Mouse (Mus musculus) liver, embryonic 13.5 days (tissue): ENCODE results near the gene Gpr12. TPM values are rescaled to one million over a fixed set of nuclear protein-coding genes. Genes with fewer than 3 reads are reported as not detected.
A peak's percentile ranks its signal among the peaks of the same experiment; 100 is the strongest.

Source experiments
- ATAC-seq: fragments of 200-750 bp; cut with Nextera tagmentation; 2 replicates; pipeline ENCODE4 v1.8.0; 2017; ENCODE audit warnings: low read depth, mild to moderate bottlenecking, moderate number of reproducible peaks, moderate library complexity
- DNase-seq: peaks from one replicate; pipeline ENCODE4 v3.0.0; 2022
- H3K27ac ChIP-seq: fragments of 300-500 bp; sonication (generic); 2 replicates; pipeline ENCODE4 v1.5.1; 2015; ENCODE audit warnings: moderate library complexity, mild to moderate bottlenecking, inconsistent platforms
- H3K27me3 ChIP-seq: fragments of 300-500 bp; sonication (generic); 2 replicates; pipeline ENCODE4 v1.6.1; 2015; ENCODE audit warnings: mild to moderate bottlenecking, inconsistent platforms
- H3K36me3 ChIP-seq: fragments of 300-500 bp; sonication (generic); 2 replicates; pipeline ENCODE4 v1.6.1; 2015; ENCODE audit warnings: mild to moderate bottlenecking, inconsistent platforms
- H3K4me1 ChIP-seq: fragments of 300-500 bp; sonication (generic); replicated peaks from 2 replicates; pipeline ENCODE4 v1.6.1; 2015; ENCODE audit warnings: inconsistent platforms
- H3K4me2 ChIP-seq: fragments of 300-500 bp; sonication (generic); 2 replicates; pipeline ENCODE4 v1.6.1; 2015; ENCODE audit warnings: inconsistent platforms, mild to moderate bottlenecking, moderate library complexity
- H3K4me3 ChIP-seq: fragments of 300-500 bp; sonication (generic); replicated peaks from 2 replicates; pipeline ENCODE4 v1.5.1; 2015; ENCODE audit warnings: mild to moderate bottlenecking, inconsistent platforms
- H3K9ac ChIP-seq: fragments of 300-500 bp; sonication (generic); 2 replicates; pipeline ENCODE4 v1.6.1; 2015; ENCODE audit warnings: mild to moderate bottlenecking, inconsistent platforms
- H3K9me3 ChIP-seq: fragments of 300-500 bp; sonication (generic); replicated peaks from 2 replicates; pipeline ENCODE4 v1.6.1; 2016; ENCODE audit warnings: inconsistent platforms
- WGBS: fragments of 180-500 bp; shearing (Covaris S2); methylation state at CpG from one replicate; pipeline ENCODE4 v1.1.7; 2015; ENCODE audit not compliant: insufficient replicate concordance; 5-methylcytosine and 5-hydroxymethylcytosine counted together
- polyA plus RNA-seq: library from polyadenylated mRNA; unstranded; fragments of >200 nt; fragmentation: Nextera tagmentation; extraction: Ambion mirVana; gene quantifications from 2 replicates; pipeline ENCODE4 v1.2.1, GENCODE M21; 2015

Gene Gpr12
- polyA plus RNA-seq = 0.08 and 0.13 TPM in 2 replicates

DNA sequence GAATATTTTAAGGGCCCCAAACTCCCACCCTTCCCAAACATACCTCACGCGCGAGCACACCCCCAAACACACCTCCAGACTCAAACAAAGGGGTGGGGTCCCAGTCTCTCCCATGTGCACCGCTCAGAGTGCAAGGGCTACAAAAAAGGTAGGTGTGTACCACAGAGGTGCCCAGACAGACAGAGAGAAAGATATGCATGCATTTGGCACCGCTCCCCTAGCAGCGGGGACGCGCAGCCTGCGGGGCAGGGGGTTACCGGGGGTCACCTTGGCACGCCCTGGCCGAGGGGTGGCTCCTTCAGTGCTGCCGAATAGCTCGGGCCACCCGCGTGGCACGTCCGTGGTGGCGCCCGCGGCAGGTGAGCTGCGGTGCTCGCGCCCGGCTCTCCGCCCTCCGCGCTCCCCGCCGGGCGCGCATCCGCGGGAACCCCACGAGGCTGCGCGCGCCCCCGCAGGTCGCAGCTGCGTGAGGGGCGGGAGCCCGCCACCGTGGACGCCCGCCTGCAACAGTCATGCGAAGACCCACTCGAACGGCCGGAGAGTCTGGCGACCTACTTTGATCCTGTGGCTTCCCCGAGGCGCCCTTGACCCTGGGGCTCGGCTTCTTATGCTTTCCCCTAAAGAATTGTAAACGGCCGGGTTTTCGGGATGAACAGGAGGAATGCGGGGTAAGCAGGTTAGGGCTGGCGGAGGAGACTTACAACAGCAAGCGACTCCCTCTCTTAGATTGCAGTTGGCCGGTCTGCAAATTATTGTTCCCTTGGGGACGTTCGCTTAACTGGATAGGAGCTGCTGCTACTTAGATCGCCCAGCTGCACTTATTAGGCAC is at the start of gene Gpr12:
Gene Gpr12 (minus strand): TSS at position 762 of the 829 bp plus-strand sequence.
- H3K27ac ChIP-seq = no peak within 1 kb of the TSS
- H3K27me3 ChIP-seq = peaks cover 46% of the 10 kb centered on the region
- 0 out of 2 replicates have a peak, but pooled peaks cover 3% of the 10 kb centered on the region for H3K4me1 ChIP-seq
- WGBS = 2% methylated on average over 64 of the region's 64 CpGs
- no peak for DNase-seq
- peak within 1 kb of the TSS; percentile 50 for H3K4me3 ChIP-seq
- no peak for ATAC-seq
- no peaks in the 10 kb centered on the region for H3K9me3 ChIP-seq
- H3K36me3 ChIP-seq = no peaks in the 10 kb centered on the region
- H3K9ac ChIP-seq = no peak within 1 kb of the TSS
- H3K4me2 ChIP-seq = peak within 1 kb of the TSS; percentile 70

DNA sequence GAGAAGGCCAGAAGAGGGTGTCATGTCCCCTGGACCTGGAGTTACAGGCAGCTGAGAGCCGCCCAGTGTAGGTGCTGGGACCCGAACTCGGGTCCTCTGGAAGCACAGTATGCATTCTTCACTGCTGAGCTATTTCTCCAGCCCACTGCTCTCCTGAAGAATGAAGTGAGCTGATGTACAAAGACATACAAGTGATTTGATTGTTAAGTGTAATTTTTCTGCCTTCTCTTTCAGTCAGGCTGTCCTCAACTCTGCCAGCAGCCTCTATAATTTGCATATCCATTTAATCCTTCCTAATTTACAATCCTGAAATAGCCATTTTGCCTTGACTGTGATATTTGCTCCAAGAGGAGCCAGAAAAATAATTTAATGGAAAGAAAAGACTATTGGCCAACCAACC is 46.6 kb upstream of the Gpr12 start:
- no peak overlapping the region for H3K4me2 ChIP-seq
- no peaks in the 10 kb centered on the region for H3K27me3 ChIP-seq
- DNase-seq (no peak), ATAC-seq (no peak)
- H3K9ac ChIP-seq = no peak overlapping the region
- 67% methylated on average over 3 of the region's 3 CpGs for WGBS
- H3K9me3 ChIP-seq = no peaks in the 10 kb centered on the region
- H3K4me3 ChIP-seq = no peak overlapping the region
- H3K4me1 ChIP-seq = no peaks in the 10 kb centered on the region
- H3K36me3 ChIP-seq = no peaks in the 10 kb centered on the region
- no peak overlapping the region for H3K27ac ChIP-seq

DNA sequence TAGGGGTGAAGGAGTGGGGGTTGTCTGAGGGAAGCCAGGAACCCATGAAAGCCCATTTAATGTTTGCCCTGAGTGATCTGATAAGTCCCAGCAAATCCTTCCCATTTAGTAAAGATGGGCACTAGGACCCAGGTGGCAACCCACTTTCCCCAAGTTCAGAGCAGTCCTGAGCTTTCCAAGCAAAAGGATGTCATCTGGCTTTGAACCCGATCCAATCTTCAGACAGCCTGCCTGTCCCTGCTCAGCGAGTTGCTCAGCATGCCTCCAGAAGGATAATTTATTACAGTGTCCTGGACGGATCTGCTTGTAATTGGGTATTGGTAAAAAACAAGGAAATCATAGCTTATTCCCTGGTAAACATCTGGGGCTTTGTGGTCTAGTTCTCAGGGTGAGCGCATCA is 45.9 kb upstream of the Gpr12 start:
- no peak overlapping the region for H3K4me3 ChIP-seq

DNA sequence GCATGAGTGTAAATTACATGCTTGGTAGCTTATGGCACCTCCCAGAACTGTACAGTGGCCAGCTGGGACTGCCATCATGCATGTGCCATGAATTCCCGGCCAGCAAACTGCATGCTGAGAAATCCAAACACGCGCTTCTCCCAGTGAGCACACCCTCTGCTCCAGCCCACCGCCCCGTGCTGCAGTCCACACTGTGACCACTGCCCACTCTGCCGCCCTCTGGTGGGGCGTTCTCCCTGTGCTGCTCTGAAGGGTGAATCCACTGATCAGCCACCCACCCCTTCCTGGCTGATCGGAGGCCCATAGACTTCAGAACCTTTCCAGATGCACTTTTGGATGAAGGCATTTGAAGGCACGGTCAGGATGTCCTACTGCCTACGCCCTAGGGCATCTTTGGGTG is 44.6 kb upstream of the Gpr12 start:
- WGBS = 68% methylated on average over 10 of the region's 10 CpGs
- Histone ChIP-seq H3K9ac (no peak overlapping the region), H3K27me3 (no peaks in the 10 kb centered on the region), H3K4me2 (no peak overlapping the region), H3K4me1 (no peaks in the 10 kb centered on the region), H3K4me3 (no peak overlapping the region), H3K9me3 (no peaks in the 10 kb centered on the region), H3K36me3 (no peaks in the 10 kb centered on the region), H3K27ac (no peak overlapping the region)
- ATAC-seq (no peak), DNase-seq (no peak)

More for the DNA sequence above, 45.9 kb upstream of the Gpr12 start:
- H3K36me3 ChIP-seq = no peaks in the 10 kb centered on the region
- H3K4me1 ChIP-seq = no peaks in the 10 kb centered on the region
- ATAC-seq = no peak
- no peak overlapping the region for H3K27ac ChIP-seq
- no peak overlapping the region for H3K9ac ChIP-seq
- no peaks in the 10 kb centered on the region for H3K27me3 ChIP-seq
- WGBS = 43% methylated on average over 4 of the region's 4 CpGs
- H3K4me2 ChIP-seq = no peak overlapping the region
- no peaks in the 10 kb centered on the region for H3K9me3 ChIP-seq
- DNase-seq = no peak

DNA sequence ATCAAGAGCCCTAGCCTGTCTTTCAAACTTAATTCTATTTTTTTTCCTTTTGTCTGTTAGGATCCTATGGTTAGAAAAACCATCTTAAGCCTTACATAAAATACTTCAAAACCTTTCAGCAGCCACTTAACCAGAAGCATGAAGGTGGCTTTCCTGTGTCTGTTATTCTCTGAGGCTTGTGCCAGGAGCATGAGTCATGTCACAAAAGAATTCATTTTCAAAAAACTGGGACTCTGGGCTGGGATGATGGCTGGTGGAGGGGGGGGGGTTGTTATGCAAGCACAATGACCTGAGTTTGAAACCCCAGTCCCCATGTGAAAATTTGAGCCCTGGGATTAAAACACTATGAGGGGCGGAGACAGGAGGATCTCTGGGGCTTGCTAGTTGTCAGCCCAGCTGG is 43.8 kb upstream of the Gpr12 start:
- H3K4me3 ChIP-seq = no peak overlapping the region
- no peak overlapping the region for H3K9ac ChIP-seq
- no peak overlapping the region for H3K4me2 ChIP-seq
- H3K27me3 ChIP-seq = no peaks in the 10 kb centered on the region
- no peak for DNase-seq
- 45% methylated on average over 1 of the region's 1 CpGs for WGBS
- no peak overlapping the region for H3K27ac ChIP-seq
- H3K4me1 ChIP-seq = no peaks in the 10 kb centered on the region
- H3K36me3 ChIP-seq = no peaks in the 10 kb centered on the region
- no peak for ATAC-seq
- H3K9me3 ChIP-seq = no peaks in the 10 kb centered on the region

DNA sequence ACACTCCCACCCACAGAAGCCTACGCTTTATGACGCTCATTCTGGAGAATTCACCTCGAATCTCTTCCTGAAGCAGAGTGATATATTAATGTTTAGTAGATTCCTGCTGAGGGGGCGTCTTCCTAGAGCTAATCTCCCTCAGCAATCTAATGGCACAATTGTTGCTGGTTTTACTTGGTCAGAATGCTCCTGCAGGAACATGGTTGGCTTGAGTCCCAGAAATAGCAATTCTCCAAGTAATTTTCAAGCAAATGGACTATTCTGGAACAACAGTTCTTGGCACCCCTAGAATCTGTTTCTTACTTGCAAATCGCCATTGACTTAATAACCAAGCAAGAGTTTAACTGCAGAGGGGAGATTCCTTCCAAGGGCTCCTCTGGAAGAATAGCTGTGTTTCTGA is 42.9 kb upstream of the Gpr12 start:
- no peak overlapping the region for H3K4me2 ChIP-seq
- H3K4me1 ChIP-seq = no peaks in the 10 kb centered on the region
- 49% methylated on average over 5 of the region's 5 CpGs for WGBS
- H3K27me3 ChIP-seq = no peaks in the 10 kb centered on the region
- no peaks in the 10 kb centered on the region for H3K36me3 ChIP-seq
- no peak overlapping the region for H3K9ac ChIP-seq
- H3K4me3 ChIP-seq = no peak overlapping the region
- ATAC-seq (no peak), DNase-seq (no peak)
- no peak overlapping the region for H3K27ac ChIP-seq
- H3K9me3 ChIP-seq = no peaks in the 10 kb centered on the region

DNA sequence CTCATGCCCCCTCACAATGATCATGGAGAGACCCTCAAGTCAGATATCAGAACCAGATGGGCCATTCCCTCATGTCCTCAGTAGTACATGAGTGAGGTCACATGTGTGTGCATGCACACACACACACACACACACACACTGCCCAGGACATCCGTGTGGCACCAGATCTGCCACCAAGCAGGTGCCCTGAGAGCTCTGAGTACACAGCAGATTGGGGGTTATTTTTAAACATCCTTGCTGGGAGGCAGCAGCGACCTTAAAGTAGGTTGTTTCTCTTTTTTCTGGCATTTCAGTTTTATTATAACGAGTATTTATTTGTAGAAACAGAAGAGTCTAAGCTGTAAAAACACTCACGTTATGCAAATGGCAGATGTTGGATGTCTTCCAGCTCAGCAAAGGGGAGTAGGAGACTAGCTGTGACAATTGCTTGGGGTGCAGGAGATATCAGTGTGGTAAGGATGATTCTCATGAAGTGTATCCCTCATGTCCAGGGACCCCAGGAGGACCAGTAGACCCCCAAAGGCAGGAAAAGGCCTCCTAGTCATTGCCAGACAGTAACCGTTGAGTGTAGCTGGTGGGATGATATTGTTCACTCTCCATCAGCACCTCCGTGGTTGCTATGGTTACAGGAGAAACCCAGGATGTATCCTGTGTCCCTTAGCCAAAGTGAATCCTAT is 40.7 kb upstream of the Gpr12 start:
- DNase-seq (no peak), ATAC-seq (no peak)
- Histone ChIP-seq H3K9ac (no peak overlapping the region), H3K27me3 (no peaks in the 10 kb centered on the region), H3K4me1 (no peaks in the 10 kb centered on the region), H3K36me3 (no peaks in the 10 kb centered on the region), H3K4me2 (no peak overlapping the region), H3K27ac (no peak overlapping the region), H3K4me3 (no peak overlapping the region), H3K9me3 (no peaks in the 10 kb centered on the region)
- 47% methylated on average over 6 of the region's 6 CpGs for WGBS

DNA sequence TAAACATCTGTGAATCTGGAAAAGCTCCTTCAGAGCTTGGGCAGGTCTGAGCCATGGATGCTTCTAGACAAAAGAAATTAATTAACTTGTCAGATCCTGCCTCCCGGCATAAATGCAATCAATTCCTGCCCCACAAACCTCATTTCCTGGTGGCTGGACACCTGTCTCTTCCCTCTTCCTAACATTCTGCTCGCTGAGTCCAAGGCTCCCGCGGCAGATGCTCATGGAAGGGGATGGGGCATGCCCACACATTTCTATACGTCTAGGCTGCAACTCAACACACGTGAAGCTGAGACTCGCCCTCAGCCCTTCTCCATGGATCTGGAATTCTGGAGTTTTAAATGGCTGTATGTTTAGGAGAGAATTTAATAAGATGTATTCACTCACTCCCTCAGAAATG is 26.8 kb upstream of the Gpr12 start:
- DNase-seq = no peak
- no peak overlapping the region for H3K4me2 ChIP-seq
- WGBS = 62% methylated on average over 7 of the region's 7 CpGs

DNA sequence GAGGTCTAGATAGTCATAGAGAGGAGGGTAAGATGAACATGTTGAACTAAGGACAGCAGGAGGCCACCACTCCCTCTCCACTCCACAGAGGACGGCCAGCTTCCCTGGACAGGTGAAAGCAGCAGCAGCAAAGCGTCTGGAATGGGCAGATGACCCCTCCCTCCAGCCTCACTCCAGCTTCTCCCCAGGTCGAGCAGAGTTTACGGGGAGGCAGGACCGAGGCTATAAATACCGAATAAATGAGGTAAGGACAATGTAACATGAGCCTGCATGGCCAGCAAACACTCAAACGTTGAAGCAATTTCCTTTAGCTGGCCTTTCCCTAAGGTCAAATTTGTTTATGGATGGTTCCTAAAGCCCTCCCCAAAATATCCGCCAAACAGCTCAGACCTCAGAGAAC is 26.0 kb upstream of the Gpr12 start:
- DNase-seq (no peak), ATAC-seq (no peak)
- 37% methylated on average over 8 of the region's 8 CpGs for WGBS
- Histone ChIP-seq H3K27me3 (no peaks in the 10 kb centered on the region), H3K9ac (no peak overlapping the region), H3K9me3 (no peaks in the 10 kb centered on the region), H3K4me3 (no peak overlapping the region), H3K36me3 (no peaks in the 10 kb centered on the region), H3K4me2 (no peak overlapping the region), H3K4me1 (no peaks in the 10 kb centered on the region), H3K27ac (no peak overlapping the region)

More for the DNA sequence above, 26.8 kb upstream of the Gpr12 start:
- Histone ChIP-seq H3K4me1 (no peaks in the 10 kb centered on the region), H3K27me3 (no peaks in the 10 kb centered on the region), H3K27ac (no peak overlapping the region), H3K36me3 (no peaks in the 10 kb centered on the region), H3K4me3 (no peak overlapping the region), H3K9ac (no peak overlapping the region), H3K9me3 (no peaks in the 10 kb centered on the region)
- ATAC-seq = no peak

DNA sequence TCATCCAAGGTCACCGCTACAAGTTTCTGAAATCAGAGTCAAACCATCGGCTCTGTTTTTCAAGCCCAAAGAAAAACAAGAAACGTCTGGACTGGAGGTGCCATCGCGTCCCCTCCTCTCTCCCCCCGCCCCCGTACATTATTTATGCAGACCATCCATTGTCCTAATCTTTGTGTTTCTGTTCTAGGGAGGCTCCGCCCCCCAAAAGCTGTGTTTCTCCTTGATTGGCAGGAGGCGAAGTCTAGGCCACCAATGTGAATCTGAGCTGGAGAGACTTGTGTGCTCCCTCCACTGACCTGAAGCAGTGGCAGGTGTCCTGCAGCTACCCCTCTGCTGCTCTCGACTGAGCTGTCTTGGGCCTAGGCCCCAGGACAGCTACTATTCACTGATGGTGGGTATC is 24.6 kb upstream of the Gpr12 start:
- Histone ChIP-seq H3K27ac (no peak overlapping the region), H3K9ac (no peak overlapping the region), H3K4me2 (no peak overlapping the region), H3K4me3 (no peak overlapping the region), H3K27me3 (no peaks in the 10 kb centered on the region), H3K36me3 (no peaks in the 10 kb centered on the region), H3K9me3 (no peaks in the 10 kb centered on the region), H3K4me1 (no peaks in the 10 kb centered on the region)
- ATAC-seq (no peak), DNase-seq (no peak)
- 57% methylated on average over 10 of the region's 10 CpGs for WGBS

DNA sequence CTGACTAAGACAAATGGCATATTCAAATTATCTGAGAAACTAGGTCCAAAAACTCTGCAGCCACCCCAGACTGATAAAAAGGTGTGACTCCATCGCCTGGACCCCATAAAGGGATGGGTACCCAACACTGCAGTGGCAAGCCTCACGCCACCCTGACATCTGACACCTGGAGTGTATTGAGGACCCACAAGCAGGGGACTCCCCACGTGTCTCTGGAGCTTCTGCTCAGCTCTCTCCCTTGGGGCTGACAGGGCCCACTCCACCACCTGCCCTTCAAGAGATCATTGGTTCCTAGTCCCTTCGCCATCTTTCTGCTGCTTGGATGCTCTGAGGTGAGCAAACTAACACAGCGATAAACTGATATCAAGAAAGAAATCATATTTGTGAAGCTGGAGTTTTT is 22.8 kb upstream of the Gpr12 start:
- Histone ChIP-seq H3K4me3 (no peak overlapping the region), H3K36me3 (no peaks in the 10 kb centered on the region), H3K4me2 (no peak overlapping the region), H3K27ac (no peak overlapping the region), H3K4me1 (no peaks in the 10 kb centered on the region), H3K27me3 (no peaks in the 10 kb centered on the region), H3K9me3 (no peaks in the 10 kb centered on the region), H3K9ac (no peak overlapping the region)
- ATAC-seq (no peak), DNase-seq (no peak)
- 56% methylated on average over 5 of the region's 5 CpGs for WGBS

DNA sequence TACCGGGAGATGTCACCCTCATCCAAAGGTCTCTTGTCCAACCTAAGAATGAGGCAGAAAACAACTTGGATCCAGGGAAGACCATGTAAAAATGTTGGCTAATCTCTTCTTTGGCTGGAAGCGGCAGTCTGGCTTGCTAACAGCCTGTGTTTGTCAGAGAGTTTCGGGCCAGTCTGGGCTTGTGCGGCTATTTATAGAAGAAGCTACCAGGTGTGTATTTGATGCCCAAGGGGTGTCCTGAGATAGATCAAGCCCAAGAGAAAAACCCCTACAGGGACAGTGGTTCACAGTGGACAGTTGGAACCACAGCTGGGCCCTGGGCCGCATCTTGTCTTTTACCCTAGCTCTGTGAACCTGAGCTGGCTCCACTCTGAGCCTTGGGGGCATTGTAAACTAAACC is 21.9 kb upstream of the Gpr12 start:
- Histone ChIP-seq H3K27ac (no peak overlapping the region), H3K4me3 (no peak overlapping the region), H3K4me1 (no peaks in the 10 kb centered on the region), H3K4me2 (no peak overlapping the region), H3K9ac (no peak overlapping the region), H3K36me3 (no peaks in the 10 kb centered on the region), H3K27me3 (no peaks in the 10 kb centered on the region), H3K9me3 (no peaks in the 10 kb centered on the region)
- DNase-seq = no peak
- ATAC-seq = no peak
- WGBS = 77% methylated on average over 5 of the region's 5 CpGs
